Mouse (Mus musculus) ES-Bruce4 (cell line): Measurements from ENCODE around the gene Ssbp3. TPM values are rescaled to one million over a fixed set of nuclear protein-coding genes. Genes with fewer than 3 reads are reported as not detected.

Experiments used
- H3K27ac ChIP-seq: 2 replicates; pipeline ENCODE4 v1.5.1; 2012; ENCODE audit warnings: low read length, inconsistent platforms; ENCODE audit not compliant: insufficient read depth
- H3K27me3 ChIP-seq: 2 replicates; pipeline ENCODE4 v1.6.1; 2012; ENCODE audit warnings: mild to moderate bottlenecking, low read length, inconsistent platforms; ENCODE audit not compliant: control insufficient read depth, poor library complexity, insufficient read depth, severe bottlenecking
- H3K36me3 ChIP-seq: 2 replicates; pipeline ENCODE4 v1.6.1; 2012; ENCODE audit warnings: inconsistent platforms, mild to moderate bottlenecking, low read length, moderate library complexity; ENCODE audit not compliant: control insufficient read depth, poor library complexity, insufficient read depth, severe bottlenecking
- H3K4me1 ChIP-seq: one replicate; pipeline ENCODE4 v1.8.1; 2011; ENCODE audit warnings: low read length; ENCODE audit not compliant: control insufficient read depth, insufficient read depth
- H3K4me3 ChIP-seq: 2 replicates; pipeline ENCODE4 v1.5.1; 2011; ENCODE audit warnings: low read depth, mild to moderate bottlenecking, low read length
- H3K9ac ChIP-seq: 2 replicates; pipeline ENCODE4 v1.6.1; 2012; ENCODE audit warnings: low read depth, mild to moderate bottlenecking, inconsistent platforms; ENCODE audit not compliant: poor library complexity, severe bottlenecking
- H3K9me3 ChIP-seq: replicated peaks from 2 replicates; pipeline ENCODE4 v1.6.1; 2012; ENCODE audit warnings: mild to moderate bottlenecking, low read length, inconsistent platforms; ENCODE audit not compliant: control insufficient read depth, poor library complexity, insufficient read depth, severe bottlenecking
- CTCF ChIP-seq: IDR thresholded peaks from one replicate; pipeline ENCODE4 v1.8.1; 2011; ENCODE audit warnings: low read depth, low read length
- EP300 ChIP-seq: IDR thresholded peaks from 2 replicates; pipeline ENCODE4 v1.6.1; 2011; ENCODE audit warnings: low read depth, low read length; ENCODE audit not compliant: insufficient read depth
- POLR2A ChIP-seq: IDR thresholded peaks from one replicate; pipeline ENCODE4 v1.8.1; 2011; ENCODE audit warnings: low read length; ENCODE audit not compliant: insufficient read depth
- polyA plus RNA-seq: library from polyadenylated mRNA; stranded (reverse); fragments of >200 nt; gene quantifications from 2 replicates; pipeline ENCODE4 v1.2.4, GENCODE M21; 2011; ENCODE audit warnings: low read depth; ENCODE audit not compliant: missing spikeins, insufficient read depth, insufficient read length

Gene Ssbp3
- polyA plus RNA-seq, 1 experiment = 245 TPM

- H3K36me3 ChIP-seq = no peaks in the 10 kb centered on the region
- H3K9ac ChIP-seq = 0 out of 2 replicates have a peak overlapping the region, but pooled peaks have one; percentile 37
- TF ChIP-seq POLR2A = no peak
- no peak for TF ChIP-seq CTCF
- TF ChIP-seq EP300 = no peak
- H3K27me3 ChIP-seq = no peaks in the 10 kb centered on the region
- no peaks in the 10 kb centered on the region for H3K9me3 ChIP-seq
- no peak overlapping the region for H3K27ac ChIP-seq
- H3K4me3 ChIP-seq = peak overlapping the region; percentile 6
- H3K4me1 ChIP-seq = peaks cover 1% of the 10 kb centered on the region
These were observed 116.0 kb downstream of the Ssbp3 start for GRCm38 (mm10) chr4:107026451-107026850.

GRCm38 (mm10) chr4:107035689-107036088 is 125.2 kb downstream of the Ssbp3 start:
- Histone ChIP-seq H3K27me3 (no peaks in the 10 kb centered on the region), H3K4me3 (no peak overlapping the region), H3K9ac (no peak overlapping the region), H3K9me3 (no peaks in the 10 kb centered on the region), H3K36me3 (peaks cover 4% of the 10 kb centered on the region; the same call in 1 of the 2 replicates), H3K4me1 (no peaks in the 10 kb centered on the region), H3K27ac (no peak overlapping the region)
- TF ChIP-seq EP300 (no peak), CTCF (no peak), POLR2A (no peak)

GRCm38 (mm10) chr4:107036985-107037384 is 126.5 kb downstream of the Ssbp3 start:
- Histone ChIP-seq H3K4me3 (no peak overlapping the region), H3K9me3 (no peaks in the 10 kb centered on the region), H3K27ac (no peak overlapping the region), H3K27me3 (no peaks in the 10 kb centered on the region), H3K36me3 (peaks cover 4% of the 10 kb centered on the region; the same call in 1 of the 2 replicates), H3K9ac (no peak overlapping the region), H3K4me1 (no peaks in the 10 kb centered on the region)
- TF ChIP-seq CTCF (no peak), EP300 (no peak), POLR2A (no peak)

- Histone ChIP-seq H3K27ac (no peak overlapping the region), H3K4me1 (no peaks in the 10 kb centered on the region), H3K36me3 (peaks cover 4% of the 10 kb centered on the region; the same call in 1 of the 2 replicates), H3K9ac (no peak overlapping the region), H3K9me3 (no peaks in the 10 kb centered on the region), H3K27me3 (no peaks in the 10 kb centered on the region), H3K4me3 (no peak overlapping the region)
- TF ChIP-seq EP300 (no peak), CTCF (no peak), POLR2A (no peak)
These were observed 127.8 kb downstream of the Ssbp3 start for GRCm38 (mm10) chr4:107038303-107038702.

- H3K4me1 ChIP-seq = no peaks in the 10 kb centered on the region
- H3K9ac ChIP-seq = no peak overlapping the region
- H3K4me3 ChIP-seq = no peak overlapping the region
- peaks cover 2% of the 10 kb centered on the region for H3K36me3 ChIP-seq
- TF ChIP-seq CTCF (no peak), EP300 (no peak), POLR2A (no peak)
- H3K27ac ChIP-seq = no peak overlapping the region
- H3K27me3 ChIP-seq = no peaks in the 10 kb centered on the region
- H3K9me3 ChIP-seq = no peaks in the 10 kb centered on the region
These were observed 128.8 kb downstream of the Ssbp3 start for GRCm38 (mm10) chr4:107039270-107039669.

- Histone ChIP-seq H3K27ac (no peak overlapping the region), H3K4me3 (no peak overlapping the region), H3K4me1 (no peaks in the 10 kb centered on the region), H3K9me3 (no peaks in the 10 kb centered on the region), H3K27me3 (no peaks in the 10 kb centered on the region), H3K36me3 (no peaks in the 10 kb centered on the region; the same call in 1 of the 2 replicates), H3K9ac (no peak overlapping the region)
- TF ChIP-seq EP300 (no peak), POLR2A (no peak), CTCF (no peak)
These were observed 131.8 kb downstream of the Ssbp3 start for GRCm38 (mm10) chr4:107042304-107042703.
